Comparison of ENCODE assay signal across 22 mouse cellular contexts in the genomic region with DNA sequence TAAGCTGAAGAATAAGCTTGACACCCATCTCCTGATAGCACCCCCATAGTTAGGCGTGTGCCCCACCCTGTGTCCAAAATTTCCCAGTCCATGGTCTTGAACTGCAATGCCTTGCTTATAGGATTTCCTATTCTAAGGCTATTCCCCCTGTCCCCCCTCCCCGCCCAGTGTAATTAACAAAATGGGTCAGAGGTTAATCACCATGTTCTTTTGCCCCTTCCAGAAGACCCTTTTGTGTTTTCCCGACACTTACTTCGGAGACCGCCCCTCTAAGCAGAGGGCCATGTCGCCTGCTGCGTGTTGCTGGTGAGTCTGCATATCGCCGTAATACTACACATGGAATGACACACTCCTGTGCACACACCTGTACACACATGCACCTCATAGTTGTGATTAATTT. TPM values are rescaled to one million over a fixed set of nuclear protein-coding genes. Genes with fewer than 3 reads are reported as not detected.
DNase-seq lines count a peak whose midpoint lies in the region; ATAC-seq lines count a peak whose summit lies in the region.
"Had no signal": no experiment of that assay in that cellular context is flagged by ENCODE, and none has a peak within 500 bp of the region (broad histone marks: within the 10 kb centered on the region; RNA-seq: fewer than 3 reads in every experiment).

No protein-coding gene starts in this region.

- peak; percentile 72 for DNase-seq in heart, adult 11 months
- no peak for DNase-seq in heart, postnatal 25 days (ENCODE audit: low spot score)
- DNase-seq in midbrain, embryonic 10.5 days (ENCODE audit: low spot score), result no peak
- DNase-seq in midbrain, embryonic 14.5 days, result no peak
- peak; percentile 34 for DNase-seq in embryo, embryonic 11 days
- DNase-seq in spleen, postnatal 14 days (ENCODE audit: low spot score in 2 of 2), result no peak
- DNase-seq: adrenal gland, postnatal 36 days; B cell, adult 2 months; cerebellum, adult 18-20 months; cerebellum, postnatal 25 days; kidney, postnatal 4 days; lung, embryonic 14.5 days; lung, postnatal 36 days; thymus, postnatal 4 days had no signal

- peaks cover 29% of the 10 kb centered on the region for H3K27me3 ChIP-seq in midbrain, embryonic 10.5 days (ENCODE audit: low read depth, poor library complexity, severe bottlenecking)
- no peaks in the 10 kb centered on the region for H3K27me3 ChIP-seq in midbrain, embryonic 14.5 days (ENCODE audit: control insufficient read depth, insufficient read depth, low read length)
- peaks cover 7% of the 10 kb centered on the region; the same call in 1 of the 2 replicates for H3K27me3 ChIP-seq in limb, embryonic 12.5 days
- H3K27me3 ChIP-seq: hindbrain, embryonic 15.5 days had no signal

- WGBS in midbrain, embryonic 10.5 days, result 48% methylated on average over 9 of the region's 9 CpGs
- 38% methylated on average over 9 of the region's 9 CpGs for WGBS in midbrain, embryonic 14.5 days
- 49% methylated on average over 9 of the region's 9 CpGs for WGBS in limb, embryonic 12.5 days

- H3K4me3 ChIP-seq in midbrain, embryonic 10.5 days, result no peak overlapping the region
- H3K4me3 ChIP-seq in midbrain, embryonic 14.5 days (replicated peaks; ENCODE audit: low read depth, low read length), result no peak overlapping the region
- no peak overlapping the region for H3K4me3 ChIP-seq in limb, embryonic 12.5 days (replicated peaks)
- H3K4me3 ChIP-seq: embryonic facial prominence, embryonic 13.5 days; hindbrain, embryonic 15.5 days; kidney, embryonic 15.5 days had no signal

- no peak for ATAC-seq in midbrain, embryonic 14.5 days (ENCODE audit: low FRiP score, low TSS enrichment)
- ATAC-seq in limb, embryonic 12.5 days (ENCODE audit: insufficient number of reproducible peaks, insufficient read depth, low FRiP score, low TSS enrichment, low read depth), result peak; percentile 34; the same call in 1 of the 2 replicates
- no peak for ATAC-seq in megakaryocyte-erythroid progenitor cell, adult 5-6 weeks (replicated peaks; ENCODE audit: low FRiP score, low TSS enrichment, poor library complexity, severe bottlenecking)
- ATAC-seq: intestine, postnatal 0 days had no signal

- 0 out of 2 replicates have a peak overlapping the region, but pooled peaks have one; percentile 7 for H3K27ac ChIP-seq in midbrain, embryonic 10.5 days (replicated peaks)
- H3K27ac ChIP-seq in midbrain, embryonic 14.5 days (replicated peaks; ENCODE audit: low read depth, low read length), result no peak overlapping the region
- H3K27ac ChIP-seq in limb, embryonic 12.5 days, result no peak overlapping the region
- H3K27ac ChIP-seq: embryonic facial prominence, embryonic 13.5 days; kidney, embryonic 15.5 days had no signal

- peaks cover 96% of the 10 kb centered on the region for H3K36me3 ChIP-seq in midbrain, embryonic 10.5 days
- peaks cover 68% of the 10 kb centered on the region for H3K36me3 ChIP-seq in midbrain, embryonic 14.5 days (ENCODE audit: control insufficient read depth, insufficient read depth, low read length)
- H3K36me3 ChIP-seq in limb, embryonic 12.5 days, result peaks cover 90% of the 10 kb centered on the region

- no peak overlapping the region for H3K4me2 ChIP-seq in midbrain, embryonic 14.5 days (ENCODE audit: low read length)
- H3K4me2 ChIP-seq in limb, embryonic 12.5 days, result no peak overlapping the region
- H3K4me2 ChIP-seq: embryonic facial prominence, embryonic 13.5 days; hindbrain, embryonic 15.5 days; kidney, embryonic 15.5 days; lung, embryonic 14.5 days had no signal

- intact Hi-C loops in heart, postnatal 25 days (cut with DNase I), result loop anchor here (5.0 kb wide), 1 partner anchor 165 kb away; no protein-coding TSS in a partner anchor

- peaks cover 33% of the 10 kb centered on the region for H3K9me3 ChIP-seq in midbrain, embryonic 10.5 days (replicated peaks)
- no peaks in the 10 kb centered on the region for H3K9me3 ChIP-seq in midbrain, embryonic 14.5 days (ENCODE audit: control insufficient read depth, low read length)
- peaks cover 21% of the 10 kb centered on the region; the same call in 1 of the 2 replicates for H3K9me3 ChIP-seq in limb, embryonic 12.5 days
- H3K9me3 ChIP-seq: embryonic facial prominence, embryonic 13.5 days; hindbrain, embryonic 15.5 days; kidney, embryonic 15.5 days had no signal

- peaks cover 49% of the 10 kb centered on the region for H3K4me1 ChIP-seq in midbrain, embryonic 10.5 days
- H3K4me1 ChIP-seq in midbrain, embryonic 14.5 days (ENCODE audit: control insufficient read depth, insufficient read depth, low read length), result 0 out of 2 replicates have a peak, but pooled peaks cover 4% of the 10 kb centered on the region
- H3K4me1 ChIP-seq in limb, embryonic 12.5 days (replicated peaks), result peaks cover 18% of the 10 kb centered on the region; the same call in 1 of the 2 replicates

- no peak overlapping the region for H3K9ac ChIP-seq in midbrain, embryonic 14.5 days (replicated peaks; ENCODE audit: low read length)
- H3K9ac ChIP-seq in limb, embryonic 12.5 days (replicated peaks), result no peak overlapping the region
- H3K9ac ChIP-seq: embryonic facial prominence, embryonic 13.5 days; hindbrain, embryonic 15.5 days; kidney, embryonic 15.5 days; lung, embryonic 14.5 days had no signal

RNA-seq across cellular contexts. Expression of a gene that starts 7.1 kb away (rescaled TPM):
- total RNA-seq in heart, postnatal 25 days (2021), result under 1 TPM; 0.14 to 0.16 TPM
- 0.53 and 0.89 TPM in 2 replicates for polyA plus RNA-seq in midbrain, embryonic 10.5 days (2016; fragmentation: Nextera tagmentation; extraction: Ambion mirVana)
- 1.2 and 2.0 TPM in 2 replicates for polyA plus RNA-seq in midbrain, embryonic 14.5 days (2014; fragmentation: Nextera tagmentation; extraction: Ambion mirVana)
- polyA plus RNA-seq in limb, embryonic 12.5 days (2016; fragmentation: Nextera tagmentation; extraction: Ambion mirVana), result 1.5 and 1.7 TPM in 2 replicates
- total RNA-seq in megakaryocyte-erythroid progenitor cell, adult 5-6 weeks (2014; fragmentation: Nextera tagmentation), result not detected in 2 replicates
- total RNA-seq in megakaryocyte-erythroid progenitor cell, adult 5-6 weeks (2017), result not detected in 2 replicates
- total RNA-seq: gastrocnemius, adult 8-10 months had no signal
- polyA plus RNA-seq: testis, adult 2 months had no signal

Comparison
In these comparisons a context has a peak if more than half of its experiments do, and no peak if none do; other contexts are left out.
1. DNase-seq: peak in heart, adult 11 months (single experiment) and embryo, embryonic 11 days (single experiment); none in heart, postnatal 25 days (single experiment), midbrain, embryonic 10.5 days (single experiment), midbrain, embryonic 14.5 days (single experiment) and spleen, postnatal 14 days (0 of 2).